Mouse (Mus musculus): ENCODE measurements at regions not wholly inside any gene's neighbourhood (a gene's known extent, or its start where the extent isn't known, plus 50 kb on each side); places are given as distances from the start of the nearest gene placed in this dataset.
A peak's percentile ranks its signal among the peaks of the same experiment; 100 is the strongest.

- no peak overlapping the region for H3K27ac ChIP-seq
- no peak overlapping the region for H3K9ac ChIP-seq (ENCODE audit: low read depth, low read length)
- WGBS: 95% methylated on average over 4 of the region's 4 CpGs
- TF ChIP-seq EP300 (IDR thresholded peaks at IDR 0.05; ENCODE audit: insufficient read depth, low read depth, low read length) (no peak), POLR2A (IDR thresholded peaks at IDR 0.05; ENCODE audit: insufficient read depth, low read depth, low read length) (no peak), CTCF (IDR thresholded peaks at IDR 0.05) (no peak)
- no peaks in the 10 kb centered on the region for H3K36me3 ChIP-seq (ENCODE audit: control insufficient read depth, insufficient read depth, low read length)
- no peaks in the 10 kb centered on the region for H3K79me2 ChIP-seq (replicated peaks; ENCODE audit: control insufficient read depth, insufficient read depth, low read length)
- no peaks in the 10 kb centered on the region for H3K27me3 ChIP-seq (ENCODE audit: control insufficient read depth, insufficient read depth, low read length)
- DNase-seq: no peak
- H3K4me1 ChIP-seq (ENCODE audit: control insufficient read depth, insufficient read depth, low read length): peaks cover 1% of the 10 kb centered on the region; the same call in 1 of the 2 replicates
- intact Hi-C loops (cut with DNase I): loop anchor here (5.0 kb wide), 1 partner anchor 177 kb away; the partner anchor contains the start of gene Pmepa1
- no peak overlapping the region for H3K4me3 ChIP-seq
These were observed 67.6 kb upstream of the 1700021F07Rik start for GRCm38 (mm10) chr2:173454741-173455140.

DNA sequence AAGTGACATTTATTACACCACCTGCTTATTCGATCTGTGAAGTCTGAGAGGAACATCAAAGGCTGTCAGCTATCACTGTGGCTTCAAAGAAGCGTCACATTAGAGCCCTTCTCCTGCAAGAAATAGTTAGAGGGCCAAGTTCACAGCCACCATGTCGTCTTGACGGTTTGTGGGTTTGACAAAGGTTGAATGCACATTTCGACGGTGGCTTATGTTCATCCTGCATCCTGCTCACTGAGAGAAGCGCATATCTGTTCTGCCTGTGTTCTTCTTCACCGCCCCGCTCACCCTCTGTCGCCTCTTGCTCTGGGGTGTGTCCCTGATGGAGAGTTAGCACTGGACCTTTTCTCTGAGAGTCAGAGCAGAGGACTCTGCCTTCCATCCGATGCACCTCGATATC, 67.2 kb upstream of the 1700021F07Rik start:
- no peaks in the 10 kb centered on the region for H3K36me3 ChIP-seq (ENCODE audit: control insufficient read depth, insufficient read depth, low read length)
- no peaks in the 10 kb centered on the region for H3K27me3 ChIP-seq (ENCODE audit: control insufficient read depth, insufficient read depth, low read length)
- DNase-seq: no peak
- no peak overlapping the region for H3K4me3 ChIP-seq
- intact Hi-C loops (cut with DNase I): no loop called here
- H3K9ac ChIP-seq (ENCODE audit: low read depth, low read length): no peak overlapping the region
- no peaks in the 10 kb centered on the region for H3K79me2 ChIP-seq (replicated peaks; ENCODE audit: control insufficient read depth, insufficient read depth, low read length)
- 89% methylated on average over 12 of the region's 12 CpGs for WGBS
- no peak overlapping the region for H3K27ac ChIP-seq
- no peaks in the 10 kb centered on the region for H3K4me1 ChIP-seq (ENCODE audit: control insufficient read depth, insufficient read depth, low read length)
- no peak for TF ChIP-seq CTCF (IDR thresholded peaks at IDR 0.05)
- TF ChIP-seq POLR2A (IDR thresholded peaks at IDR 0.05; ENCODE audit: insufficient read depth, low read depth, low read length): no peak
- TF ChIP-seq EP300 (IDR thresholded peaks at IDR 0.05; ENCODE audit: insufficient read depth, low read depth, low read length): no peak

DNA sequence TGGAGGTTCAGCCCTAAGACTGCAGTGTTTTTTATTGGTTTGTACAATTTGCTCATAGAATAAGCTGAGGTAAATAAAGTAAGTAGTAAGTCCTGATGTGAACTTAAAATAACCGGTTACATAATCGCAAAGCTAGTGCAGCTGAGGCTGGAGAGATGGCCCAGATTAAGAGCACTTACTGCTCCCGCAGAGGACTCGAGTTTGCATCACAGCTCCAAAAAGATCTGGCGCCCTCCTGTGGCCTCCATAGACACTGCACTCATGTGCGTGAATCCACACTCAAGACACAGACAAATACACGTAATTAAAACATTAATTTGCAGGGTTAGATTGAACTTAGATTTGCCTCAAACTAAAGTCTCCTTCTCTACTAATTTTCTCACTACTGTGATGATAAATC, 66.3 kb upstream of the 1700021F07Rik start:
- Histone ChIP-seq H3K27me3 (ENCODE audit: control insufficient read depth, insufficient read depth, low read length) (no peaks in the 10 kb centered on the region), H3K4me1 (ENCODE audit: control insufficient read depth, insufficient read depth, low read length) (no peaks in the 10 kb centered on the region), H3K36me3 (ENCODE audit: control insufficient read depth, insufficient read depth, low read length) (no peaks in the 10 kb centered on the region), H3K9ac (ENCODE audit: low read depth, low read length) (no peak overlapping the region), H3K27ac (no peak overlapping the region), H3K4me3 (no peak overlapping the region), H3K79me2 (replicated peaks; ENCODE audit: control insufficient read depth, insufficient read depth, low read length) (no peaks in the 10 kb centered on the region)
- TF ChIP-seq CTCF (IDR thresholded peaks at IDR 0.05) (peak; percentile 37), EP300 (IDR thresholded peaks at IDR 0.05; ENCODE audit: insufficient read depth, low read depth, low read length) (no peak)
- 84% methylated on average over 7 of the region's 7 CpGs for WGBS
- intact Hi-C loops (cut with DNase I): no loop called here
- DNase-seq: no peak

- H3K27ac ChIP-seq: no peak overlapping the region
- H3K79me2 ChIP-seq (replicated peaks; ENCODE audit: control insufficient read depth, insufficient read depth, low read length): no peaks in the 10 kb centered on the region
- H3K36me3 ChIP-seq (ENCODE audit: control insufficient read depth, insufficient read depth, low read length): no peaks in the 10 kb centered on the region
- DNase-seq: no peak
- H3K4me1 ChIP-seq (ENCODE audit: control insufficient read depth, insufficient read depth, low read length): no peaks in the 10 kb centered on the region
- no peak overlapping the region for H3K4me3 ChIP-seq
- H3K27me3 ChIP-seq (ENCODE audit: control insufficient read depth, insufficient read depth, low read length): no peaks in the 10 kb centered on the region
- 74% methylated on average over 9 of the region's 9 CpGs for WGBS
- no peak overlapping the region for H3K9ac ChIP-seq (ENCODE audit: low read depth, low read length)
- TF ChIP-seq CTCF (IDR thresholded peaks at IDR 0.05) (no peak), EP300 (IDR thresholded peaks at IDR 0.05; ENCODE audit: insufficient read depth, low read depth, low read length) (no peak), POLR2A (IDR thresholded peaks at IDR 0.05; ENCODE audit: insufficient read depth, low read depth, low read length) (no peak)
- intact Hi-C loops (cut with DNase I): no loop called here
These were observed 65.3 kb upstream of the 1700021F07Rik start for GRCm38 (mm10) chr2:173456924-173457623.

GRCm38 (mm10) chr2:173457624-173458320, 64.6 kb upstream of the 1700021F07Rik start:
- Histone ChIP-seq H3K36me3 (ENCODE audit: control insufficient read depth, insufficient read depth, low read length) (no peaks in the 10 kb centered on the region), H3K27ac (no peak overlapping the region), H3K4me1 (ENCODE audit: control insufficient read depth, insufficient read depth, low read length) (no peaks in the 10 kb centered on the region), H3K27me3 (ENCODE audit: control insufficient read depth, insufficient read depth, low read length) (no peaks in the 10 kb centered on the region), H3K4me3 (no peak overlapping the region), H3K9ac (ENCODE audit: low read depth, low read length) (no peak overlapping the region), H3K79me2 (replicated peaks; ENCODE audit: control insufficient read depth, insufficient read depth, low read length) (no peaks in the 10 kb centered on the region)
- TF ChIP-seq POLR2A (IDR thresholded peaks at IDR 0.05; ENCODE audit: insufficient read depth, low read depth, low read length) (no peak), EP300 (IDR thresholded peaks at IDR 0.05; ENCODE audit: insufficient read depth, low read depth, low read length) (no peak), CTCF (IDR thresholded peaks at IDR 0.05) (no peak)
- intact Hi-C loops (cut with DNase I): no loop called here
- 91% methylated on average over 18 of the region's 18 CpGs for WGBS
- no peak for DNase-seq

GRCm38 (mm10) chr2:173458861-173459260, 63.5 kb upstream of the 1700021F07Rik start:
- Histone ChIP-seq H3K27ac (no peak overlapping the region), H3K36me3 (ENCODE audit: control insufficient read depth, insufficient read depth, low read length) (no peaks in the 10 kb centered on the region), H3K4me1 (ENCODE audit: control insufficient read depth, insufficient read depth, low read length) (no peaks in the 10 kb centered on the region), H3K4me3 (no peak overlapping the region), H3K79me2 (replicated peaks; ENCODE audit: control insufficient read depth, insufficient read depth, low read length) (no peaks in the 10 kb centered on the region), H3K27me3 (ENCODE audit: control insufficient read depth, insufficient read depth, low read length) (no peaks in the 10 kb centered on the region), H3K9ac (ENCODE audit: low read depth, low read length) (no peak overlapping the region)
- TF ChIP-seq POLR2A (IDR thresholded peaks at IDR 0.05; ENCODE audit: insufficient read depth, low read depth, low read length): no peak
- no peak for TF ChIP-seq EP300 (IDR thresholded peaks at IDR 0.05; ENCODE audit: insufficient read depth, low read depth, low read length)
- TF ChIP-seq CTCF (IDR thresholded peaks at IDR 0.05): no peak
- WGBS: 75% methylated on average over 12 of the region's 12 CpGs
- no peak for DNase-seq
- intact Hi-C loops (cut with DNase I): no loop called here
